Mouse (Mus musculus): ENCODE data around the gene Slc25a34. TPM values are rescaled to one million over a fixed set of nuclear protein-coding genes. Genes with fewer than 3 reads are reported as not detected.

Slc25a34 gene
- total and polyA plus RNA-seq, 3 experiments = 4.3 to 14.2 (median 9.2) TPM

DNA sequence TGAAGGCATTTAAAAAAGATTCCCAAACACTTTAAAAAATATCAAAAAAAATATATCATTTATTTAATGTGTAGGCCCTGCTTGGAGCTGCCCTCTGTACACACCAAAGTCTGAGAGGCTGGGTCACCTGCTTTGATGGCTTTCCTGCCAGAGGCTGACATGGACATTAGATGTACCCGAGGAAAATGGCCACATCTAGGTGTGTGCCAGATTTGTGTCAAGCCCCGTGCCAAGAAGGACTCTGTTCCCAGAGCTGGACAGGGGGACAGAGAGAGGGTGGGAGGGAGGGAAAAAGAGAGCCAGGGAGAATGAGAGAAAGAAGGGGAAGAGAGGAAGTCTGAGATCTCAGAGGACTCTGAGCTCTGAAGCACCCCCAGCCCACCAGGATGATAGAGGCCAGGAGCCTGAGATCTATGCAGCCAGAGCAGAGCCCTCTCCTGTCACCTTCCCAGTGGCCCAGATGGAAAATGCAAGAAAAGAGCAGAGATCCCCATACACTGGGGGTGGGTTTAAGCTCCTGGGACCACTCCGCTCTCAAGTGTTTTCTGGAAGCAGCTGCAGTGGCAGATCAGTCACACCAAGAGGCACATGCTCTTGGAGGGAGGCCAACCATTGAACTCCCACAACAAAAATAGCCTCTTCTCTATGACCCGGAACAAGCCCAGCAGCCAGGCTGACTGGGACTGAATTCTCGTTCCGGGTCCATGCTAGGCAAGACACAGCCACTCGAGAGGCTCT is 19.7 kb upstream of the Slc25a34 start:
- DNase-seq = peak; percentile 76

DNA sequence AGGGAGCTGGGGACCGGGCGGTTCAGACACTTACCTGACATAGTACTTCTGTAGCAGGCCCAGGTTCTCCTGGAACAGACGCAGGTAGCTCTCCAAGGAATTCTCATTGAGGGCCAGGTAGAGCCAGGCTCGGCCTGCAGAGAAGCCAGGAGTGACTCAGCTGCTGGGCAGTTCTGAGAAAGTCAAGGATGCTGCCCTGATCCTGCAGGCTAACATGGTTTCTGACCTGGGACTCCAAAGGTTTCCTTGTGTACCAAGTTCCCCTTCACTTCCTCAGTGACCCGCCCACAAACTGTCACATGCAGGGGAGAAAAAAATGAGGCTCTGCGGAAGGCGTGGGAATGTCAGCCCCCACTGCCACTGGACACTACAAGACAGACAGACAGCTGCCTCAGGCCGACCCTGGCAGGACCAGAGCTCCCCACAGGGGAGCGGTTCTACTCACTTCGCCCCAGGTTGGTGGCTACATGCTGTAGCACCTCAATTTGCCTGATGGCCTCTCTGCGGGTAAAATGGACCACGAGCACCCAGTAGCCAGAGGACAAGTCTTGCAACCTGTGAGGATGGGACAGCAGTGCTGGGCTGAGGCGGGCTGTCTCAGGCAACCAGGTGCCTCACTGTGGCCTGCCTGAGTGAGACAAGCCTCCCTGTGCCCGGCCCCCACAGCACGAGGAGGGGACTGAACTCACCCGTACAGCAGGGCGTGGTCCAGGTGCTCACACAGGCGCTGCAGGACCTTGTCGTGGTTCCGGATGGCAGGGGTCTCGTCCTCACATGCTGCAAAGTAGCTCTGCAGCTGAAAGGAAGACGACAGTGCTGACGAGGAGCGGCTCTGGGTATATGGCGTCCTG is 18.6 kb upstream of the Slc25a34 start:
- peak; percentile 61 for DNase-seq

DNA sequence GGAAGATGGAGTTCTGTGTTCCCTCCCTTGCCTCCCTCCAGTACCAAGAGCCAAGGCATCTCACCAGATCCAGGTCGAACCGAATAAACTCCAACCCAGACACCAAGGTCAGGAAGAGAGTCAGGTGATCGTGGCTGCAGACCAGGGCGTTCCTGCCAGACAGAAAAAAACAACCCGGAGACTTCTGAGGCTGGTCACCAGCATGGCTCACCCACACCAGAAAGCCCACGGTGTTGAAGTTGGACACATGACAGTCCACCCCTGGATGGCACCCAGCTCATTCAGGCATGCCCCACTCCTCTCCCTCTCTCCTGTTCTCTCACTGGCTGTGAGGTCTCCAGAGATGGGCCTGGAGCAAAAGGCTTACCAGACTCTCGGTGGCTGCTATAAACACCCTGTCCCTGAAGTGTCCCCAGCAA is 17.7 kb upstream of the Slc25a34 start:
- peak; percentile 41 for DNase-seq

DNA sequence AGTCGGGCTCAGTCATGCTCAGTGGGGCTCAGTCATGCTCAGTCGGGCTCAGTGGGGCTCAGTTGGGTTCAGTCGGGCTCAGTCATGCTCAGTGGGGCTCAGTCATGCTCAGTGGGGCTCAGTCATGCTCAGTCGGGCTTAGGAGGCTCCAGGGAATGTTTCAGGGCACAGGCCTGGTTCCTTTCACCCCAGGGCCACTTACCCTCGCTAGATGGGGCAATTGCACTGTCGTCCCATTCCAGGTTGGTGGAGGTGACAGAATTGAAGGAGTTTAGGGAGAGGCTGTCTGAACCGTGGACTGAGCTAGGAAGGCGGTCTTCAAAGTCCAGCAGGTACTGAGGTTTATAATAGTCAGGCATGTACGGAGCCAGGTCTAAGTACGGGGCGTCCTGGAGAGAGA is 15.9 kb upstream of the Slc25a34 start:
- DNase-seq = no peak

DNA sequence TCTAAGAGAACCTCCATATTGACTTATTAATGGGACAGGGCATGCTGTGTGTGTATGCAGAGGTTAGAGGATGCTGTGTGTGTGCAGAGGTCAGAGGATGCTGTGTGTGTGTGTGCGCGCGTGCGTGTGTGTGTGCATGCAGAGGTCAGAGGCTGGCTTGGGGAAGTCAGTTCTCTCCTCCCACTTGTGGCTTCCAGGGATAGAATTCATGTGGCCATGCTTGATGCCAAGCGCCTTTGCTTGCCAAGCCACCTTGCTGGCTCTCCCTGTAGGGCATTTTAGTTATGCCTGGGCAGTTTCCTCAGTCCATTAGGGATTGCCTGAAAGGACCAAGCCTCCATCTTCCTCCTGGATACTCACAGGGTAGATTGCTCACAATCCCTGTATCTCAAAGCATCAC is 13.1 kb upstream of the Slc25a34 start:
- no peak for DNase-seq

DNA sequence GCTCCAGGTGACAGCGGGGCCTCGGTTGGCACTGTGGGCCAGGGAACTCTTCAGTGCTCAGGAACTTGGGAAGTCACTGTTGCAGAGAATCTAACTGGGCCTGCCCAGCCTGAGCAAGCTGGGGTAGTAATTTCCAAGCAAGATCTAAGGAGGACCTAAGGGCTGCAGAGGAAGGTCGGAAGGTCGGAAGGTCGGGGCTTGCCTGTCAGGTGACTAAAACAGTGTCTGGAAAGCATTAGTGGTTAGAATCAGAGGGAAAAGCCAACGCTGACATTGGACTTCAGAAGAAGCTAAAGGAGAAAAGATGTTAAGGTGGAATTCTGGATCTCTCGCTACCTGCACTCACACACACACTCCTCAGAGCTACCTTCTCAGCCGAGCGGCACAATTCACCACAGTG is 12.4 kb upstream of the Slc25a34 start:
- DNase-seq = no peak

DNA sequence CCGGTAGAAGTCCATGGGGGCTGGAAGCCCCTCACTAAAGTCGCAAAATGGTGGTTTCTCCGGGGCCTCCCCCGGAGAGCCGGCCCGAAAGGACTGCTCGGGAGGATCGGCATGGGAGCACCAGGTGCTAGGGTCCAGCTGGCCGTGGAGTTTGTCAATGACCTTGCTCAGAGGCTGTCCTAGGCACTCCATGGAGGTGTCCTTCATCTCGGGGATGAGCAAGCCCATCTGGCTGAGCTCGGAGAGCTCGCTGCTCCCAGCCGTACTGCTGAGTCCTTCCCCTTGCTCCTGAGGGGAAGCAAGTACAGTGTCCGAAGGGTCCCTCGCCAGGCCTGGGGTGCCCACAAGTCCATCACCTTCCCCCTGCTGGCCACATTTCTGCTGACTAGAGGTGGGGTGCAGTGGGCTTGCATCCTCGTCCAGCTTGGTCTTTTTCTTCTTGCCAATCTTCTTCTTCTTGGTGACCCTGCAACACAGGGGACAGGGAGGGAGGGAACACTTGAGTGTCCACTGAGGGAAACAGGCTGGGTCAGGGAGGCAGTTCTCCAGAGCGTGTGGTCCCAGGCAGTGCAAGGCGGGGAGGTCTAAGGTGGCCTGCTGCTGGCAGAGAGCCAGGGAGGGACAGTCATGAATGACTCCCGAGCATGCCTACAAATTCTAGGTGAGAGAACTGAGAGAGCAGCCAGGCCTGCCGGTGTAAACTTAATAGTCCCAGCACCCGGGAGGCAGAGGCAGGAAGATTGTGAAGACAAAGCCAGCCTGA is 8.7 kb upstream of the Slc25a34 start:
- peak; percentile 66 for DNase-seq

DNA sequence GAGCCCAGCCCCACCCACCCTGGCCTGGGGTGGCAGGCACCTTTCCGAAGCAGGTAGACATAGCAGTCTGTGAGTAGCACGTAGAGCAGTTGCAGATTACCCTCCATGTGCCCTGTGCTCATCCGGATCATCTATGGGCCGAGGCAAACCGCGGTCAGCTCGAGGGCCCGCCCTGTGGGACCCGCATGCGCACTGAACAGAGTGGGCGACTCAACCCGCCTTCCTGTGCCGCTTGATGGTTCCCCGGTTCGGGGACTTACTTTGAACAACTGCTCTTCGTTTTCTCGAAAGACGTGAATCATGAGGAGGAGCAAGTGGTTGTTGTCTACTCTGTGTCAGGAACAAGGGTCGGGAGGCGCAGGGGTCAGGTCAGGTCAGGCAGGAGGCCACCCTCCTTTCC is 7.6 kb upstream of the Slc25a34 start:
- no peak for DNase-seq

DNA sequence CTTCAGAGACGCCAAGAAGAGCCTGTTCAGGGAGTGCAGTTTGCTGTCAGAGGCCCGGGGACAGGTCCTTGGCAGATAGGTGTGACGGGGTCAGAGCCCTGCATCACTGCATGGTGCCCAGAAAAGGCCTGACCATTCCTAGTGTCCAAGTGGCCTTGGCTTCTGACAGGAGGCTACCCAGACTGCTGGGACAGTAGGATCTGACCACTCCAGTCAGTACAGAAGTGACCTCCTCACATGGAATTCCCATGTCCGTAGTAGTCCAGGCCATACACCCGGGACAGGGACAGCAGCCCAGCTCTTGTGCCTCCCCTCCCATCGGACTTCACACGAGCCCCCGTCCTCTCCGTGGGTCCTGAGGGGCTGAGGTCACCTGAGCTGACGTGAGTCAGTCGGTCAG is 6.4 kb upstream of the Slc25a34 start:
- no peak for DNase-seq

DNA sequence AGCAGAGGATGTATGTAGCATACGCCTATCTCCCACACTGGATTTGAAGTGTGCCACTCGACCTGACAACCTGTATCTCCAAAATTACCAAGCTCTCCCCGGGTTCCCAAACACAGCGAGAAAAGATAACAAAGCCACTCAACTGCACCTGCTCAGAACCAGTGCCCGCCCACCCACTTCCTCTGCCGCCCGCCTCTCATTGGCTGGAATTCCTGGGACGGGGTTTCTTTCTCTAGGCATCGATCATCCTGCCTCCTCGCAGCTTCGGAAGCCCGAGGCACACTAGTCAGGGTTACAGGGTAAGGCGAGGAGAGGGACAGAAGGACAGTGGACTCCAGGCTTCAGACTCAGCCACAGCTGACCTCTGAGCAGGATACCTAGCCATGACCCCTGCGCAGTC is 5.0 kb upstream of the Slc25a34 start:
- no peak for DNase-seq

DNA sequence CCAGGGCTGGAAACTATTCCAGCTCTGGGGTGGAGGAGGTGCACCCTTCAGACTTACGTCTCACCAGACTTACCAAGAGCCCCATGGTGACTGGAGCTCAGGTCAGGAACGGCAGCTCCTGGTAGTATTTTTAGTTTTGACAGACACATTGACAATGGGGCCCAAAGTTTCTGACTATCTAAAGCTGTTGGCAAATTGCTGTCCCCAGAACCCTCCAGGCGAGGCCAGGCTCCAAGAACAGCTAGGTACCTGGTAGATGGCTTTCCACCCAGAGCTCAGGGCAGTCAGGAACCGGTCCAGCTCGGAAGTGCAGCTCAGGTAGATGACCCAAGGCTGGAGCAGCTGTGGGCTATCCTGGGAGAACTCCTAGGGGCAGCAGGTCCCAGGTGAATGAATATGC is 3.9 kb upstream of the Slc25a34 start:
- no peak for DNase-seq

DNA sequence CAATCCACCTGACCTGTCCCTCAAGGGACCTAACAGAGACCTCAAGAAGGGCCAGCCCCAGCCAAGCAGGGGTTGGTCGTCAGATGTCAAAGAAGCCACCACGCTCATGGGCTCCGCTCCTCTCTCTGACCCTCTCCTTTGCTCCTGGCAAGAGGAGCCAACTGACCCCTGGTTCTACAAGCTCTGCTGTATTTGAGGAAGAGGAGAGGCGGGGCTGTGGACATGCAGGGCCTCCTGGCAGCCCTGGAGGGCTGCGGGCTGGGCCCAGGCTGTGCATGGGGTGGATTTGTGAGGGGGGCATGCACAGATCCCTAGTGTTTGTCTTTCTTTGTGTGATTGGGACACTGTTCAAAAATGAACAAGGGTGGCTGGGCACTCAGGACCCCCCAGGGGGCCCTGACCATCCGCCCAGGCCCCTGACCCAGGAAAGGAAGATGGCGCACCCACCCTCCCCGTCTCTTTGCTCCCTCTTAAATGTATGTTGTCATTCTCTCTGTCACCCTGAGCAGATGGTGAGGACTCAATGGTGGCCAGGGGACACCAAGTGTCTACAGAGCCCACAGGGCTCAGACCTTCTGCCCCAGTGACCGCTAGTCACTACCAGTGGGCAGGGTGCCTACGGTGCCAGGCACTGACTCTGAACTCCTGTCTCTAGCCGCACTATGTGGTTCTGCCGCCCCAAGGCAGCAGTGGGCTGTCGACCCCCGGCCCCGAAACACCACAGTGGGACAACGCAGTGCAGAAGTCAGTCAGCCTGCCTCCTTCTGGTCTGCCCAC is 2.3 kb upstream of the Slc25a34 start:
- no peak for DNase-seq

DNA sequence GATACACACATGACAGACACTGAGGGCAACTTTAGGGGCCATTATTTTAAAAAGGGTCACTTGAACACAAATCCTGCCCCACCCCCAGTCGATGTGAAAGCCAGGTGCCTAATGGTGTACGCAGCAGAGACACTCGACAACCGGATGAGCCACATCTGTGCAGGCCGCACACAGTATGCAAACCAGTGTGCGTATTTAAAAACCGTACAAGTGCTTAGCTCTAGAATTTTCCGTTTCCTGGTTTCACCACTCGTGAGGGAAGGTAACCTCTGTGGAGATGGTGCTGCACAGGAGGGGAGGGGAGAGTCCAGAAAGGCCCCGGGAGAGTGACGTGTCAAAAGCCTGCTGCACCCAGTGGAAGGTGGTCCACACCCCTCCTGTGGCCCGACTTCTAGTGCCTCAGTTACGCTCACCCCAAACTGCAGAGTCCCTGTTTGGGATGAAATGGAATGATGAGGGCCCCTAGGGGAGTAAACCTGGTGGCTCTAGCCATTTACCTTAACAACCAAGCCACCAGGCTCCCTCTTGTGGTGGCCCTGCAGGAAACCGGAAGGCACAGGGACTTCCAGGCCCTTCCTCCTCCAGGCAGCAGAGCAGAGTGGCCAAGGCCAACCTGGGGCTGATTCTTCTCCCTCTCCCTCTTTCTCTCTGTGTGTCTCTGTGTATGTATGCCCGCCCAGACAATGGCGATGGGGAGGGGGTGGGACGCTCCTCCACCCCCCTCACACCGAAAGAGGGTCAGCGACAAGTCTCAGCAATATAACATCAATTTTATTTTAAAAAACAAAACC is 1.6 kb upstream of the Slc25a34 start:
- DNase-seq = peak; percentile 68

DNA sequence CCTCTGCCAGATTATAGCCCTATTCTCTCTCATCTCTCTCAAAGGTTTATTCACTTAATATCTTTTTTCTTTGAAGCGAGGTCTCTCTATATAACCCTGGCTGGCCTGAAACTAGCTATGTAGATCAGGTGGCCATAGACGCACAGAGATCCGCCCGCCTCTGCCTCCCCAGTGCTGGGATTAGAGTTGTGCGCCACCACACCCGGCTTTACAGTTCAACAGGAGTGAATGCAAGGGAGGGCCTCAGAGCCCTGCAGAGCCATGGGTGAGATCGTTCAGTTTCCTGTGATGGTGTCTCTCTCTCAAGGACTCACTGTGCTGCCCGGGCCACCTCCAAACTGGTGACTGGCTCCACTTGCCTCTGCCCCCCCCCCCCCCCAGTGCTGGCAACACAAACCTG is 513 bp upstream of the Slc25a34 start:
- peak; percentile 25 for DNase-seq

DNA sequence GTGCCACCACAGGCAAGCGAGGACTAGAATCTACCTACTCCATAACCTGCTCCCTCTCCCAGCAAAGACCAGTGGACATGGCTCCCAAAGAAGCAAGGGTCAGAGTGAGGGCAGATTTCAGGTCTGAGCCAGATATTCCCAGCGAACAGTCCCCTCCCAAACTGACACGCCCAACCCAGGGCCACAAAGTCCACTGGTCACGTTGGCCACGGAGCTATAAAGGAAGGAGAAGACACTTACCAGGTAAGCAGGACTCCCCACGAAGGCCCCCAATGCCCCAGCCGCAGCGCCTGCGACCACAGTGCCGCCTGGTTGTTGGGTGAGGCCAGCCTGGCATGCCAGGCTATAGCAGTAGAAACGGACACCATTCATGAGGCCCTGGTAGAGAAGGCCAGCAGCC is 584 bp downstream of the Slc25a34 start:
- DNase-seq = no peak

DNA sequence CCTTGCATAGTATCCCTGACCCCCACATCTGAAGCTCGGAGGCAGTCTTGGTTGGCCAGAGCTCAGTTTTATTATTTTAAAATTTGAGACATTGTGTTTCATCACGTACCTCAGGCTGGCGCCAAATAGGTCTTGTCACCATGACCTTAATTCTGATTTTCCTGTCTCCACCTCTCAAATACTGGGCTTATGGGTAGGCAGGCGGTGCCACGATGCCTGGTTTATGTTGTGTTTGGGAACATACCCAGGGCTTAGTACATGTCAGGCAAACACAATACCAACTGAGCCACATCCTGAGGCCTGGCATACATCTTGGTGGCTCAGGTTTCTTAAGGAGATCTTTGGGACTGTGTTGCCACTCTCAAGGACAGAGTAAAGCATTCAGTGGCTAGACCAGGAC is 1.0 kb downstream of the Slc25a34 start:
- DNase-seq = no peak

DNA sequence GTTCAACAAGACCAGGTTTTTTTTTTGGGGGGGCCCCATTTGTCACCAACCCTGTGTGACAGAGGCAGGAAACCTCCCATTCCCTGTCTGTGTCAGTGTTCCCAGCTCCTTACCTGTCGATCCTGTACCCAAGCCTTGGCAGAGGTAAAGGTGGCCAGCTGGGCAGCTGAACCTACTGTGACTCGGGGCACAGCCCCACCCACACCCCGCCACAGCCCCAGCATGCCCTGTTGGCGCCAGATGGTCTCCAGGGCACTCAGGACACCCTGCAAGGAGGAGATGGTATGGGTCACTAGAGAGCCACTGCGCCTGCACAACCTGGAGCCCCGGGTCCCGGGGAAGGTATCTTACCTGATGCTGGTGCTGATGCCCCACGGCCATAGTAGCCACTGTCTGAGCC is 1.5 kb downstream of the Slc25a34 start:
- no peak for DNase-seq

DNA sequence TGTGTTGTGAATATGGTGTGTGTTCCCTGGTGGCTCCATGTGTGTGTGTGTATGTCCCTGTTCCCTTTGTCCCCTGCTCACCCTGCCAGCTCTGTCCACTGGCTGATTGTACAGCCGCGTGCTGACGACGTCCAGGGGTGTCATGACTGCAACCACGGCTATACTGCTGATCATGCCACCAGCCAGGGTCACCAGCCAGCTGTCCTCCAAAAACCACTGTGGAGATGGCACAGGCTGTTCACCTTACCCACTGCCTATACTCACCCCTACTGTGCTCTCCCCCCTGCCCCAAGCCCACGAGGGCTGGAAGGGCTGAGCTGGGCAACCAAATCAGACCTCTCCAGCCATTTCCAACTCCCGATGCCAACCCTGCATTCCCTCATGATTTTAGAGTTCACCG is 2.3 kb downstream of the Slc25a34 start:
- no peak for DNase-seq

DNA sequence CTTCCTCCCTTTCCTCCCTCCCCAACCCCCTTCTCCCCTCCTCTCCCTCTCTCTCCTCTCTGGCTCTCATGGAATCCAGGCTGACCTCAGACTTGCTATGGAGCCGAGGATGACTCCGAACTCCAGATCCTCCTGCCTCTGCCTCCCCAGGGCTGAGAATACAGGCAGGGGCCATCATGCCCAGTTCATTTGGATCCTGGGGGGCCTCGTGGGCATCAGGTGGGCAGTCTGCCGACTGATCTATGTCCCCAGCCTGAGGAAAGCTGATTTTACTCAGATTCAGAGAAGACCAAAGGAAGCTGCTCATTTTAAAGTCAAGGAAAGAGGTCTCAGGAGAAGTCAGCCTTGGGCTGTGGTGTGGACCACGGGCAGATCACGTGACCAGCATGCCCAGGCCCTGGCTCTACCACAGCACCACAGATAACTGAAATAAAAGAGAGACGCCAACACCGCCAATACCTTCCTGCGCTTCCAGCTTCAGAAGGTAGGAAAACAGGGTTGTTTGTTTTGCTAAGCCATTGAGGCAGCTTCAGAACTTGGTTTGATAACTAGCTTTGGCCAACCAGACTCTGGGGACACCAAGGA is 4.2 kb downstream of the Slc25a34 start:
- no peak for DNase-seq

DNA sequence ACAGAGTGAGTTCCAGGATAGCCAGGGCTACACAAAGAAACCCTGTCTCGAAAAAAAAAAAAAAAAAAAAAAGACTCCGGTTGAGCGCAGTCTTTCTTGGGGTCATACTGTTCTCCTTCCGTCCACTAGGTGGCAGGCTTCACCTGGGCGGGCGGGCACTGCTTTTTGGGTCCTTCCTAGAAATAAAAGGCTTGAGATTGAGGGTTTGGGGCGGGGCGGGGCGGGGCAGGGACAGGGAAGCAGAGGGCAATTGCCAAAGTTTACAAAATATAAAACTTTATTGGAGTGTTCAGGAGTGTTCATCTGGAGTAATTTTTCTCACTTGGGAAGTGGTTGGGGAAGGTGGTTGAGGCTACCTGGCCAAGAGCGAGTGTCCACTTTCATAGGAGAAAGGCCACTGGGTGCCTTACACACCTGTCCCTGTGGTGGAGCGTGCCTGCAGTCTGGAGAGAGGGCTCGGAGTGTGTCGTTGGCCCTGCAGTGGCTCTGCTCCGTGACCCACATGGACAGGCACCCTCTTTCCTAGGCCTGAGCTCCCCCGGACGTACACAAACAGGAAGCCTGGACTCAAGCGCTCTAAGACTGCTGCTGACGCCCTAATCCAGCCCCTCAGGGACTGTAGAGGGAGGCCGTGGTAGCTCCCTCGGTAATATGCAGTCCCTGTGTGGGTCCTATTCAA is 4.9 kb downstream of the Slc25a34 start, which contains the start of gene Tmem82:
Gene Tmem82 (minus strand): TSS at position 69 of the 679 bp plus-strand sequence.
- peak; percentile 72 for DNase-seq
